Mouse (Mus musculus): ENCODE measurements around the gene Jam2. TPM values are rescaled to one million over a fixed set of nuclear protein-coding genes. Genes with fewer than 3 reads are reported as not detected.

Gene Jam2
- polyA plus RNA-seq, 1 experiment: 44.5 TPM

- H3ac ChIP-seq (ENCODE audit: control insufficient read depth, insufficient read length, low read depth): no peak overlapping the region
- no peak overlapping the region for H3K4me3 ChIP-seq (ENCODE audit: insufficient read depth, poor library complexity, severe bottlenecking)
- no peaks in the 10 kb centered on the region for H3K79me2 ChIP-seq (ENCODE audit: control insufficient read depth, insufficient read depth)
- H3K79me3 ChIP-seq (ENCODE audit: low read depth): no peaks in the 10 kb centered on the region
- H3K27me3 ChIP-seq (ENCODE audit: control insufficient read depth, insufficient read depth, insufficient read length): no peaks in the 10 kb centered on the region
- H3K36me3 ChIP-seq (ENCODE audit: control insufficient read depth, insufficient read depth): peaks cover 16% of the 10 kb centered on the region
- TF ChIP-seq MYOG (IDR thresholded peaks at IDR 0.05; ENCODE audit: control insufficient read depth, extremely low read depth, insufficient read length) (no peak), CEBPB (IDR thresholded peaks at IDR 0.05; ENCODE audit: low read depth) (no peak), CTCF (IDR thresholded peaks at IDR 0.05; ENCODE audit: control insufficient read depth, insufficient read depth, insufficient read length) (no peak), MAX (IDR thresholded peaks at IDR 0.05) (no peak), FOSL1 (IDR thresholded peaks at IDR 0.05; ENCODE audit: insufficient read depth, low read length, poor library complexity, severe bottlenecking) (no peak)
Observed at GRCm38 (mm10) chr16:84813852-84814251, 39.9 kb downstream of the Jam2 start.

GRCm38 (mm10) chr16:84814511-84814910 lies 40.6 kb downstream of the Jam2 start:
- H3K4me3 ChIP-seq (ENCODE audit: insufficient read depth, poor library complexity, severe bottlenecking): no peak overlapping the region
- H3K79me3 ChIP-seq (ENCODE audit: low read depth): no peaks in the 10 kb centered on the region
- H3K79me2 ChIP-seq (ENCODE audit: control insufficient read depth, insufficient read depth): no peaks in the 10 kb centered on the region
- H3K36me3 ChIP-seq (ENCODE audit: control insufficient read depth, insufficient read depth): peaks cover 16% of the 10 kb centered on the region
- no peak overlapping the region for H3ac ChIP-seq (ENCODE audit: control insufficient read depth, insufficient read length, low read depth)
- no peak for TF ChIP-seq CEBPB (IDR thresholded peaks at IDR 0.05; ENCODE audit: low read depth)
- no peak for TF ChIP-seq MYOG (IDR thresholded peaks at IDR 0.05; ENCODE audit: control insufficient read depth, extremely low read depth, insufficient read length)
- TF ChIP-seq CTCF (IDR thresholded peaks at IDR 0.05; ENCODE audit: control insufficient read depth, insufficient read depth, insufficient read length): no peak
- no peak for TF ChIP-seq FOSL1 (IDR thresholded peaks at IDR 0.05; ENCODE audit: insufficient read depth, low read length, poor library complexity, severe bottlenecking)
- TF ChIP-seq USF1 (IDR thresholded peaks at IDR 0.05; ENCODE audit: low read depth): no peak
- no peak for TF ChIP-seq MAX (IDR thresholded peaks at IDR 0.05)
- TF ChIP-seq MYOD1 (IDR thresholded peaks at IDR 0.05; ENCODE audit: control insufficient read depth, insufficient read length, low read depth): no peak
- H3K27me3 ChIP-seq (ENCODE audit: control insufficient read depth, insufficient read depth, insufficient read length): no peaks in the 10 kb centered on the region

- peaks cover 36% of the 10 kb centered on the region for H3K36me3 ChIP-seq (ENCODE audit: control insufficient read depth, insufficient read depth)
- no peaks in the 10 kb centered on the region for H3K27me3 ChIP-seq (ENCODE audit: control insufficient read depth, insufficient read depth, insufficient read length)
- H3K79me2 ChIP-seq (ENCODE audit: control insufficient read depth, insufficient read depth): no peaks in the 10 kb centered on the region
- no peak for TF ChIP-seq MYOD1 (IDR thresholded peaks at IDR 0.05; ENCODE audit: control insufficient read depth, insufficient read length, low read depth)
- no peak for TF ChIP-seq MAX (IDR thresholded peaks at IDR 0.05)
- no peak for TF ChIP-seq CEBPB (IDR thresholded peaks at IDR 0.05; ENCODE audit: low read depth)
- TF ChIP-seq FOSL1 (IDR thresholded peaks at IDR 0.05; ENCODE audit: insufficient read depth, low read length, poor library complexity, severe bottlenecking): no peak
- TF ChIP-seq CTCF (IDR thresholded peaks at IDR 0.05; ENCODE audit: control insufficient read depth, insufficient read depth, insufficient read length): no peak
- no peak for TF ChIP-seq USF1 (IDR thresholded peaks at IDR 0.05; ENCODE audit: low read depth)
- no peak for TF ChIP-seq MYOG (IDR thresholded peaks at IDR 0.05; ENCODE audit: control insufficient read depth, extremely low read depth, insufficient read length)
- H3K79me3 ChIP-seq (ENCODE audit: low read depth): no peaks in the 10 kb centered on the region
- no peak overlapping the region for H3K4me3 ChIP-seq (ENCODE audit: insufficient read depth, poor library complexity, severe bottlenecking)
- no peak overlapping the region for H3ac ChIP-seq (ENCODE audit: control insufficient read depth, insufficient read length, low read depth)
Observed at GRCm38 (mm10) chr16:84817423-84817822, 43.5 kb downstream of the Jam2 start.

- H3K27me3 ChIP-seq (ENCODE audit: control insufficient read depth, insufficient read depth, insufficient read length): no peaks in the 10 kb centered on the region
- TF ChIP-seq MYOD1 (IDR thresholded peaks at IDR 0.05; ENCODE audit: control insufficient read depth, insufficient read length, low read depth) (no peak), USF1 (IDR thresholded peaks at IDR 0.05; ENCODE audit: low read depth) (no peak), CTCF (IDR thresholded peaks at IDR 0.05; ENCODE audit: control insufficient read depth, insufficient read depth, insufficient read length) (no peak), MYOG (IDR thresholded peaks at IDR 0.05; ENCODE audit: control insufficient read depth, extremely low read depth, insufficient read length) (no peak), CEBPB (IDR thresholded peaks at IDR 0.05; ENCODE audit: low read depth) (no peak), FOSL1 (IDR thresholded peaks at IDR 0.05; ENCODE audit: insufficient read depth, low read length, poor library complexity, severe bottlenecking) (no peak)
- H3K79me3 ChIP-seq (ENCODE audit: low read depth): no peaks in the 10 kb centered on the region
- H3ac ChIP-seq (ENCODE audit: control insufficient read depth, insufficient read length, low read depth): no peak overlapping the region
- H3K36me3 ChIP-seq (ENCODE audit: control insufficient read depth, insufficient read depth): peaks cover 94% of the 10 kb centered on the region
- no peaks in the 10 kb centered on the region for H3K79me2 ChIP-seq (ENCODE audit: control insufficient read depth, insufficient read depth)
- H3K4me3 ChIP-seq (ENCODE audit: insufficient read depth, poor library complexity, severe bottlenecking): no peak overlapping the region
Observed at GRCm38 (mm10) chr16:84825009-84825408, 51.1 kb downstream of the Jam2 start.

- Histone ChIP-seq H3K79me3 (ENCODE audit: low read depth) (peaks cover 45% of the 10 kb centered on the region), H3ac (ENCODE audit: control insufficient read depth, insufficient read length, low read depth) (no peak overlapping the region), H3K79me2 (ENCODE audit: control insufficient read depth, insufficient read depth) (peaks cover 59% of the 10 kb centered on the region), H3K36me3 (ENCODE audit: control insufficient read depth, insufficient read depth) (peaks cover 66% of the 10 kb centered on the region), H3K27me3 (ENCODE audit: control insufficient read depth, insufficient read depth, insufficient read length) (no peaks in the 10 kb centered on the region), H3K4me3 (ENCODE audit: insufficient read depth, poor library complexity, severe bottlenecking) (no peak overlapping the region)
- no peak for TF ChIP-seq MAX (IDR thresholded peaks at IDR 0.05)
- no peak for TF ChIP-seq USF1 (IDR thresholded peaks at IDR 0.05; ENCODE audit: low read depth)
- TF ChIP-seq CTCF (IDR thresholded peaks at IDR 0.05; ENCODE audit: control insufficient read depth, insufficient read depth, insufficient read length): no peak
- no peak for TF ChIP-seq MYOG (IDR thresholded peaks at IDR 0.05; ENCODE audit: control insufficient read depth, extremely low read depth, insufficient read length)
- no peak for TF ChIP-seq MYOD1 (IDR thresholded peaks at IDR 0.05; ENCODE audit: control insufficient read depth, insufficient read length, low read depth)
- no peak for TF ChIP-seq FOSL1 (IDR thresholded peaks at IDR 0.05; ENCODE audit: insufficient read depth, low read length, poor library complexity, severe bottlenecking)
- no peak for TF ChIP-seq CEBPB (IDR thresholded peaks at IDR 0.05; ENCODE audit: low read depth)
Observed at GRCm38 (mm10) chr16:84831696-84832095, 57.8 kb downstream of the Jam2 start.

- Histone ChIP-seq H3K79me2 (ENCODE audit: control insufficient read depth, insufficient read depth) (peaks cover 69% of the 10 kb centered on the region), H3K4me3 (ENCODE audit: insufficient read depth, poor library complexity, severe bottlenecking) (no peak overlapping the region), H3K27me3 (ENCODE audit: control insufficient read depth, insufficient read depth, insufficient read length) (no peaks in the 10 kb centered on the region), H3K79me3 (ENCODE audit: low read depth) (peaks cover 55% of the 10 kb centered on the region), H3ac (ENCODE audit: control insufficient read depth, insufficient read length, low read depth) (no peak overlapping the region), H3K36me3 (ENCODE audit: control insufficient read depth, insufficient read depth) (peaks cover 56% of the 10 kb centered on the region)
- TF ChIP-seq MYOG (IDR thresholded peaks at IDR 0.05; ENCODE audit: control insufficient read depth, extremely low read depth, insufficient read length): no peak
Observed at GRCm38 (mm10) chr16:84832736-84833135, 58.8 kb downstream of the Jam2 start.

Data from C2C12 (cell line).